Mouse (Mus musculus) embryo, embryonic 9.5 days (tissue): Measurements from ENCODE around the gene Hnf4a.

Experiments
- DNase-seq: peaks from one replicate; pipeline ENCODE4 v3.0.0-alpha.2; 2017; ENCODE audit errors: extremely low spot score

The Hnf4a gene

DNA sequence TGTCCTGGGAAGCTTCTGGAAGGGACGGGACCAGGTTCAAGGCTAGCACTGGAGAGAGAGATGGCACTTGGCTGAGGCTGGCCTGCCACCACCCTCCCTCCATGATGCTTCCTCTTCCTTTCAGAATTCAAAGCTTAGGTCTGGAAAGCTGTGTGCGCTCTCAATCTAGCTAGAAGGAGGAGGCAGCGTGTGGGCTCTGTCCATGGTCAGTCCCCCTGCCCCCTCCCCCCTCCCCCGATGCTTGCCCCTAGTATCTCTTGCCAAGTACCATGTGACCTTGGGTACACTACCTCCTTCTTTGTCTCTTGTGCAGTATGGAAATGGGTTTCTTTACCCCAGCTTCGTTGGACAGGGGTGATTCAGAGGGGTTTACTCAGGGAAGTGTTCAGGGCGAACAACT, 42.2 kb downstream of the Hnf4a start:
- DNase-seq: no peak

DNA sequence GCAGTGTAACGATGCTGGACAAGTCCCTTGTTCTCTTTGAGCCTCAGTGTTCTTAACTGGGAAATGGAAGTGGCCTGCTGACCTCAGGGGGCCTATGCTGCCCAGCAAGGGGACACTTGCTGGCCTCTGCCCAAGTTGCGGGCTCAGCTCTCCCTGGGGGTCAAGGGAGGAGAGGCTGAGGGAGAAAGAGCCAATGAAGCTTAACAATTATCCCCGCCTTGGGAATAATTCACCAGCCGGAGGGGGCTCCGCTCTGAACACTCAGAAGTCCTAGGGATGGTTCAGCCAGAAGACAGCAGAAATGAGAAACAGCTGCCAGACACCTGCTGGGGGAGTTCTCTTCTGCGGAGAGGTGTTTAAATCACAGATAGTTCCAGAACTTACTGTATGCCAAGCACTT, 43.2 kb downstream of the Hnf4a start:
- DNase-seq: no peak

DNA sequence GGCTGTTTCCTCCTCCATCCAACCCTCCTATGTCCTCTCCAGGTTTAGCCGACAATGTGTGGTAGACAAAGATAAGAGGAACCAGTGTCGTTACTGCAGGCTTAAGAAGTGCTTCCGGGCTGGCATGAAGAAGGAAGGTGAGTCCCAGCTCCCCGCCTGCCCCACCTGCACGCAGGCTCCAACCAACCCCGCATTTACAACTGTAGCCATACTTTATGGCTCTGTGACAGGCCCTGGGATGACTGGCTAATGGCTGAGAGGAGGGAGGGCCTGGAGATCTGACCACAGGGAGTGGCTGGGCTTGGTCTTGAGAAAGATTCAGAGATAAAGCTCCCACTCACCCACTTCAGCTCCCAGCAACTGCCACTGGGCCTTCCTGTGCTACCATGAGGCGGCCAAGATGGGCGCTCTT, 45.9 kb downstream of the Hnf4a start:
- DNase-seq: no peak

DNA sequence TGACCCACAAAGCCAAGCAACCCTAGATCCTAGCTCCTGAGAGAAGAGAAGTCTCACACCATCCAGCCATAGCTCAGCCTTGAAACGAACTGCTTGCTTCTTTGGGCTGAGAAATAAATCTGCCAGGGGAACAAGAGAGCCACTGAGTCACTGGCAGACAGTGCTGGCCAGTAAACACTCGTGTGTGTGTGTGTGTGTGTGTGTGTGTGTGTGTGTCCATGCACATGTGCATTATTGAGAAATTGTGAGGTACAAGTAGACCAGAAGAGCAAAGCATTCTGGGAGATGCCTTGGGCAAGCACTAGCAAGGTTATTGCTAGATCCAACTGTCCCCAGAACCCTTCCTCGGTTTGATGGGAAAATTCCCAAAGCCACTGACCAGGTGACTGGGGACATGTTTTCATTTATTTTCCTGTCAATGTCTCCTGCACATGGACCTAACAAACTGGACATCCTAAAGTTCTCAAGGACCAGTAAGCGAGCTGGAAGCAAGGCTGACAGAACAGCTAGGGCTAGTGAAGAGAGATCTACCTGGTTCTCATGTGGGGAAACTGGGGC, 47.9 kb downstream of the Hnf4a start:
- no peak for DNase-seq

DNA sequence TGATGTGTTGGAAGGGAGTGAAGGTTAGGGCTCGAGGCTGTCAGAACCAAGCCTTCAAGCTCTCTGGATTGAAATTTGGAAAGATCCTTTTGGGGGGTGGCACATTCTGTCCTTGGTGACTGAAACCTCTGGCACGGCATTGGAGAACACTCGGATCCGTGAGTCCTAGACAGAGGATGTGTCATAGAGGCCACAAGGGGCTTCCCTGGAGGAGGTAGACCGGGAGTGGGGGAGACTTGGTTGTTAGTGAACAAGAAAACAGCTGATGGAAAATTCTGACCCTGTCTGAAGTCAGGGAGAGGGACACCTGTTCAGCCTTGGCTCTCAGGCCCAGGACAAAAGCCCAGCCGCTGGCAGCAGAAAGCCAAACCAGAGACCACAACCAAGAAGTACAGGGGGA, 48.4 kb downstream of the Hnf4a start:
- no peak for DNase-seq

DNA sequence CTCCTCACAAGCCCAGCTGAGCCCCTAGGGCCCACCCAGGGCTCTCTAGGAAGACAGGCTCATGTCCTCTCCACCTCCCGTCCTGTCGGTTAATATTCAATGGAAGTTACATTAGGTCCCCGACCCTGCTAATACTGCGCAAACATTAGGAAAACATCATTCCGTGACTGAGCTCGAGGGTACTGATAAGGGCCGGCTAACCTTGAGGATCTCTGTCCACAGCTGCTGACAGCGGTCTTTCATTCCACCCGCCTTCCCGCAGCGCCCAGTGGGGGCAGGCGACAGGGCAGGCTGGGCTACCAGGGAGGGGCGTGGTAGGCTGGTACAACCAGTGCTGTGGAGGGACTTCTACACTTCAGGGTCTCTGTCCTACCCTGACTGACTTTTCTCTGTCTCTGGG, 48.8 kb downstream of the Hnf4a start:
- DNase-seq: no peak

DNA sequence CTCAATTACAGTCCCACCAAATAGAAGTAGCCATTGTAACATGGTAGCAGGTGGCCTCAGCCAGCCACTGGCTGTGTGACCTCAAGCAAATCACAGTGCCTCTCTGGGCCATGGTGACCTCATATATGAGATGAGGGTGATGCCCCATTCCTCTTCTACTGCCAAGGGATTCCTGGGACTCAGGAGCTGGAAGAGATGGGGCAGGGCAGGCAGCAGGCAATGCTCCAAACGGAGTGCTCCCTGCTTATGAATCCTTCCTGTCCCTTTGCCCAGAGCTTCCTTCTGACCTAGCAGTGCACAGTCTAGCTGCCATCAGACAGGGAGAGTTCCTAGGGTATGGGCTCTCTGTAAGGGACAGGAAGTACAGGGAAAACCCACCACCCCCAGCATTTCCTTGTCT, 51.9 kb downstream of the Hnf4a start:
- no peak for DNase-seq

DNA sequence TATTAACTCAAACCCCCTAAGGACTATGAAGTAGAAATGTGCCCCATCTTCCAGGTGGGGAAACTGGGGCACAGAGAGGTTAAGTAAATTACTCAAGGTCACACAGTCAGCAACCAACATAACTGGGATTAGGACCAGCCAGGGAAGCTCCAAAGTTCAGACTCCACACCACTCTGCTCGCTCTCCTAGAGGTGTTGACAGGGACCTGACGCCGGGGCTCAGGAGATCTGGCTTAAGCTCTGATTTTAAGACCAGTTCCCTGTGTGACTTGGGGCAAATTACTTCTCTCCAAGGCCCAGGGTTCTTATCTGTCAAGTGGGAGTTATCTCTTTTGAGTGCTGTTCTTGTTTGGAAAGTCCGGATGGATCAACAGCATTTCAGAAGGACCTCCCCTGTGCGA, 52.6 kb downstream of the Hnf4a start:
- DNase-seq: no peak

DNA sequence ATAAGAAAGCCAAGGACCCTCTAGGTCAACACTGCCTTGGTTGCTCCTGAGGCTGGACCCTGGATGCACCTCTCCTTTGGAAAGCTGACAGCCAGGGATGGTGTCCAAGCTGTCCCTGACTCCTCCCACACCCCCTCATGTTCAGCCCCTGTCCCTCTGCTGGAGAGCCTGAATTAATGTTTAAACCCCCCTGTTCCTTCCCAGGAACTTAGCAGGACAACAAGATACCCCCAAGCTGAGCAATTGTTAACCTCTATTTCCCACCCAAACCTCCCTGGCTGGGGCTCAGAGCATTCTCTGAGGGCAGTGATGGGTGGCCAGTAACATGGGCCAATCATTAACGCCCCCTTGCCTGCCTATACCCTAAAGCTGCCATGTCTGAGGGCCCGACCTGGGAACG, 53.6 kb downstream of the Hnf4a start:
- DNase-seq: no peak

DNA sequence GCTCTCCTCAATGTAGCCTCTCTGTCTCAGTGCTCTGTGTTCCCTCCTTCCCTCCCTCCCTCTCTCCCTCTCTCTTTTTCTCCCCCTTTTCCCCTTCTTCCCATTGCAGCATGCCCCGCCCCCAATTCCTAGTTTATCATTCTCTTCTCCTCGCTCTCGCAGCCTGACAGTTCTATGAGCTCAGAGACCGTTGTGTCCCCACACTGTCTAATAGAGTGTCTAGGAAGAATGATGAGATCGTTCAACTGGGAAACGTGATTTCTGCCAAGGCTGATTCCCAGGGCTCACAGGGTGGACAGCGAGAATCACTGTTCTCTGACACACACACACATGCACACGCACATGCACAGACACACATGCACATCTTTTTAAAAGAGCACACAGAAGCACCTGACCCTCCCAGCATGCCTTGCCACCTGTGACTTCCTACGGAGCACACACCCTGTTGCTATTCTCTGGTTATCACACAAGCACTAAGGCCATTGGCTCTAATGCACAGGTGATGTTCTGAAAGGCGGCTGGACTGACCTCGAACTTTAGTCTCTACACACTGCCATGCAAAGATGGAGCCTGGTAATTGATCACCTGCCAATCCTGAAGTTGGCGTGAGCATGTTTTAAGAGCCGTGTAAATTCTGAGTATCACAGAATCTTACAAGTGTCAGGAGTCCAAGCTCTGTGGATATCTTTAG, 54.8 kb downstream of the Hnf4a start:
- DNase-seq: no peak

DNA sequence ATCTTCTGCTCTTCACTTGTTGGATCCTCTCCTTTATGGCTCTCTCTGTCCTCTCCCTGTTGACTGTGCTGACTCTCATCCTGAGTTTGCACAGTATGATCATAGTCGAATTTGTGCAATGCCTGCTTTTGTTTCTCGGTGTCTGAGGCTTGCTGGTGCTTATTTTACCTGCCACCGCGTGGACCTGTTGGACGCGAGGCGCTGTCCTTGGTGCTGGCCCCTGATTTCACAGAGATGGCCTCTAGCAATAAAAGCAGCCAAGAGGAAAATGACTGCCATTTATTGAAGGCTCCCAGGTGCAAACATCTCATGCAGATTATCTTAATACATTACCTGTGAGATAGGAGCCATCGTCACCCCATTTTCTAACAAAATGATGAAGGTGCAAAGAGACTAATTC, 58.0 kb downstream of the Hnf4a start:
- peak; percentile 30 for DNase-seq

DNA sequence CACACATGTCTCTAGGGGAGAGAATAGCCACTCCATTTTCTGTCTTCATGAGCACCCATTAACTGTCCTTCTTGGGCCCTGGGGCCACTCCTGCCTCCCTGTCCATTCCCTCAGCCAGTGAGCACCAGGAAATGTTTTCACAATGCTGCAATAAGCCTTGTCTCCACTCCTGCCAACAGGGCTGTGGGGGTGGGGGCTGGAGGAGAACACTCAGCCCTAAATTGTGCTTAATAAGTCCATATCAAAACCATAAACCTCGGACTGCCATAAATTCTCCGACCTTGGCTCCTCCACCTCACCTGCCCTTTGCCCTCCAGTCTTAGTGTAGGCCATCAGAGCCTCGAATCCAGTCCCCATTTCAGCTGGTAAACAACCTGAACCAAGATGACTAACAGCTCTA, 67.7 kb downstream of the Hnf4a start:
- DNase-seq: no peak

DNA sequence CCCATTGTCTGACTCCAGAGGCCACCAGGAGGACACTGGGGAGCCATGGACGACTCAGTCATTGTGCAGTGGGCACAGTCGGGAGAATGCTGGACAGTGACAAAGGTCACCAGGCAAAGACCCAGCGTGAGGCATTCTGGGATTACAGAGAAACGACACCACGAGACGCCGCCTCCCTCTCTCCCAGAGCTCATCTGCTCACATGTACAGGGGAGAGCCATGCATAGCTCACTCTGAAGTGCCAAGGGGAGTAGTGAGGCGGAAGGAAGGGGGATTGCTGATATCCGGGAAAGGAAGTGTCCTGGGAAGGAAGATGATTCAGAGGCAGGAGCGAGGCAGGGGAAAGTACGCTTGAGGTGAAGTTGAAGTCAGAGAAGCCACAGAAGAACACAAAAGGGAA, 68.6 kb downstream of the Hnf4a start:
- DNase-seq: no peak

DNA sequence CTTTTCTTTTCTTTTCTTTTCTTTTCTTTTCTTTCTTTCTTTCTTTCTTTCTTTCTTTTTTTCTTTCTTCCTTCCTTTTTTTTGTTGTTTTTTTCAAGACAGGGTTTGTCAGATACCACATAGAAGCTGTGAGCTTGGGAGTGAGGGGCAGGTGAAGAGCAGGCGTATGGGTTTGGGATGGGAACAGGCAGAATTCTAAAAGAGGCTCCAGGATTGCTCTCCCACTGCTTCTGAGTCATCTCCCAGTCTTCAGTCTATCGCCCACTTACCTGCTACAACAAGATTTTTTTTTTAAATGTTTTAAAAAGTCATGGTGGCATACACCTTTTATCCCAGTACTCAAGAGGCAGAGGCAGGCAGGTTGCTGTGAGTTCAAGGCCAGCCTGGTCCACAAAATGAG, 71.4 kb downstream of the Hnf4a start:
- DNase-seq: no peak

DNA sequence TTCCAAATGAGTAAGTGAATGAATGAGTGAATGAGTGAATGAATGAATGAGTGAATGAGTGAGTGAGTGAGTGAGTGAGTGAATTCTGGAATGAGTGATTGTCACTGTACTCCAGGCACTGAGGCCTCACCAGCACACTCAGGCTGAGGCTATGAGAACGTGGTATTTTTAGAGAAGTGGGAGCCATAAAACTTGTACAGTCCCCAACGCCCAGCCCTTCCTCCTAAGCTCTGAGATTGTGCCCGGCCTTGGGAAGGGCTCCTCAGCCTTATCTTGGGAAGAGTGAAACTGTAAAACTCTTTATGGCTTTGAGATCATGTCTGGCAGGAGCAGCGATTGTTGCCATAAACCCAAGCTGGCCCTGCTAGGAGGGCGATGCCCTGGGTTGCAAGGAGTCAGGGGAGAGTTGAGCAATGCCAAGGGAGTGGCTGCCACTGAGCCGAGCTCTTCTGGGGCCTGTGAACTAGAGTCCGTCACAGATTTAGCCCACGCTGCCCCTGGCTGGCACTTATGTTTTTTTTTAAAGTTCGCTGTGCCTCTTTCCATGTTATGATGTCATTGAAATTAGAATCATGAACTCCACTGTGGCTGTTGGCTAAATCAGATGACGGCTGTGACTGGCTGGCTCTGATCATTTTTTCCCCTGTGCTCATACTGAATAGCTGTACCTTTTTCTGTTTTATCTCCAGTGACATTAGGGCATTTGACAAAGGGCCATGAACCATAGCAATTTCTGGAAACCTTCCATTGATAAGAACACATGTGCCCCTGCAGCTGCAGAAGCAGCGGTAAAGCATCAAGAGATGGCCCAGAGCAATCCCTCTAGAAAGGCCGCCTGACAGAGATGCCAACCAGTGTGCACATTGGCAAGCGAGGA, 73.7 kb downstream of the Hnf4a start:
- DNase-seq: no peak

DNA sequence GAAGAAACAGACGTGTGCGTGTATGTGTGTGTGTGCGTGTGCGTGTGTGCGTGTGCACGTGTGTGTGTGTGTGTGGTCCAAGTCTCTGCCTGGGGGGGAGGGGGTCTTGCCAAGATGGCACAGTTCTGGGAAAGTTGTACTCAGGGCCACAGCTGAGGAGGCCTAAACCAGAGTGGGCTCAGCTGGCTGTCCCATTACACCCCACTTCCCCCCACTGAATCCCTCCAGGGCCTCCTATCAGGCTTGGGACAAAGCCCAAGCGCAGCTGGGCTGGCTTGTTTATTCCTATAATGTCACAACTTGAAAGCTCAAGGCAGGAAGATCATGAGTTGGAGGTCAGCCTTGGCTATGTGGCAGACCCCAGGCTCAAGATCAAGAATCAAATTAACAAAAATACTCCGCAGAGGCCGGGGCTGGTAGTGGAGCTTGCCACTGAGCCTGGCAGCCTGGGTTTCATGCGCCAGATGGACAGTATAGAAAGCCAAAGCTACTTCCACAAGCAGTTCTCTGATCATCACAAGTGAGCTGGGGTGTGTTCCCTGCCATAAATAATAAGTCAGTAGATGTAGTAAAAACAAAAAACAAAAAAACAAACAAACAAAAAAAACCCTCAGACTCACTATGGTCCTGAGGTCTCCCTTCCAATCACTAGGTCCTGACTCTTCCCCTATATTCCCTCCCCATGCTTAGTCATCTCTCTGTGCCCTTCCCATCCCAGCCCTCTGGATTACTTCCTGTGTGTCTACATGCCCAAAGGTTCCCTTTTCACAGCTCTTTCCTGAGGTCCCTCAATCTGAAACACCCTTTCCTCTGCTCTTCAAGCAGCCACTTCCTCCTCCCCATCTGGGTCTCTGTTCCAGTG, 76.8 kb downstream of the Hnf4a start:
- no peak for DNase-seq

DNA sequence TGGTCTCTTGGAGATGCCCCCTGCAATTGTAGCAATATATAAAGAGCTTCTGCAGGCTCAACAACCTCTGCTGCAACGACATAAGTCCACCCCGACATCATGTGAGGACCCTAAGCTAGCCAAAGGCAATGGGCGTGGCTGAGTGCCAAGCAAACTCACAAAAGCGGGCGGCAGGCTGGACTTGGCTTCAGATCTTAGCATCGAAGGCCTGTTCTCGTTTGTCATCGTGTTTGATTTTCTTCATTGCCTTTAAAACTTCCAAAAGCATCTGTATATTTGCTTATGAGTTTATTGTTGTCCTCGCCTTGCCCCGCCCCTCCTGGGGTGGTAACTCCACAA, 77.4 kb downstream of the Hnf4a start:
- DNase-seq: no peak

DNA sequence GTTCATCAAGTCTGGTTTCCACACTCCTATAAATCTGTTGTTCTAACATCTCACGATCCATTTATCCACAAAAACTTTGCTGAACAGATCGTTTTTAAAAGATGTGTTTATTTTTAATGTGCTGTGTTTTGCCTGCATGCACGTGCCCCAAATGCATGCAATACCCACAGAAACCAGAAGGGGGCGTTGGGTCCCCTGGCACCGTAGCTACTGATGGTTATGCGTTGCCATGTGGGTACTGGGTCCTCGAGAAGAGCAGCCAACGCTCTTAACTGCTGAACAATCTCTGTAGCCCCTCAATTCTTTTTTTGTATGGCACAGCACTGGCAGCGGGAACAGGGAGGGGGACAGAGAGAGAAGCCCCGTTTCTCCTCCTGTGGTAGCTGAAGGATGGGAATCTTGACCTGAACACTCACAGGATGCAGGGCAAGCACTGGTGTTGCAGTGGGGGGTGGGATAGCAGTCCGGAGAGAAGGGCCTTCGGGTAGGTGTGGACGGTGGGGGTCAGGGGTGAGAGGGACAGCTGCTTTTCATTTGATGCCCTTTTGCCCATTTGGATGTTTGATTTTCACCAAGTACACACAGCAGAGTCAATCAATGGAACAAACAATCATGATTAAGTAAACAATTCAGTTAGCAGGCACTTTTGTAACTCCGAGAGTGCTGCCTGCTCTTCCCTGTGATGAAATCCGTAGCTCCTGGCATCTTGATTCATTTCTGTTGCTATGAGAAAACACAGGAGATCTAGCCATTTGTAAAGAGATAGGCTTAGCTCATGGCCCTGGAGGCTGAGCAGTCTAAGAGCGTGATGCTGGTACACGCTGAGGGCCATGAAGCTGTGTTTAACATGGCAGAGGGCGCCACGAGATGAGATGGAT, 80.0 kb downstream of the Hnf4a start:
- peak; percentile 53 for DNase-seq

DNA sequence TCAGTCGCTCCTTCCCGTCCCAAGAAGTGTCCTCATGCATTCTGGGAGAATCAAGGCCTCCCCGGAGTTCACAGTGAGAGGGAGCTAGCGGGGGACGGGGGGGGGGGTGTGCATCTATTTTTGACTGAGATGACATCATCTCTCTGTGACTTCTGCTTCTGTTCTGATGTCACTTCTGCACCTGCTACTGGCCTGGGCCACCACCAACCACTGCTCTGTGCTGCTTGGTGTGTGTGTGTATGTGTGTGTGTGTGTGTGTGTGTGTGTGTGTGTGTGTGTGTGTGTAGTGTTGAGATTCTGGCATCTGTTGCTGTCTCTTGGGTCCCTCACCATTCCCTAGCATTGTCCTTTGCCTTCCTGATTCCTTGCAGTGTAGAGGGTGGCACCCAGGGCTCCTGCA, 80.9 kb downstream of the Hnf4a start:
- no peak for DNase-seq

DNA sequence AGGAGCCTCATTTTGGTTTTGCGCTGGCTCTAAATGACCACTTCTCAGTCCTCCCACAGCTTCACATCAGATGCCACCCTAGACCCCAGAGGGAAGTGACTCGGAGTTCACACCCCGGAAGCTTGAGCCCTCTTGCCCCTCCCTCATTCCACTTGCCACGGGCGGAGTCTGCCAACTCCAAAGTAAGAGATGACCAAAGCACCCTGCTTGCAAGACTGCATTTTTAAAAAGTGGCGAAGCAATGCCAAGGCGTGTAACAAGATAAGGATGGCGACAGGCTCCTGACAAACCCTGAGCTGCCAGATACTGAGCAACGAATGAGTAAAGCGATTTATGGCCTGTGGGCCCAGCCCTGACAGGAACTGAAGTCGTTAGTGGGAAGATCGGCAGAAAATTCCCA, 83.6 kb downstream of the Hnf4a start:
- no peak for DNase-seq

DNA sequence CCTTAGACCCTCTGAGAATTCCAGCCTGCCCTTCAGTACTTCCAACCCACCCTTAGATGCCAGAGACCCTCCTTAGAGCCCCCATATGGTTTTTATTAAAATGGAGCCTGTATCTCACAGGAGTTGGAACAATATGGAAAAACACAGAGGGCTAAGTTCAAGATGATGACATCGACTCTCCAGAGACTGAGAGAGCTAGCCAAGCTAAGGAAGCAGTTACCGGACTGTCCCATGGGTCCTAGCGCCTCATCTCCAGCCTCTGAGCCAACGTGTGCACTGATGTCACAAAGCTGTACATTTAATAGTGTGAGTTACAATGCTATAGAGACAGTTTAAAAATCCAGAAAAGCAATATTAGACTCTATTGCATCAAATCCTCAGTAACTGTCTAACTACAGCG, 84.4 kb downstream of the Hnf4a start:
- no peak for DNase-seq
